Mouse (Mus musculus) thymus, adult 2 months (tissue): ENCODE results near the gene H2al2a.

Experiments used
- CTCF ChIP-seq: fragments of 200-500 bp; IDR thresholded peaks from 2 replicates; pipeline ENCODE4 v1.5.1; 2012; ENCODE audit warnings: mild to moderate bottlenecking, control low read depth, low read length, moderate library complexity, borderline replicate concordance; ENCODE audit not compliant: control insufficient read depth, poor library complexity, insufficient read depth; ENCODE audit errors: extremely low read depth
- POLR2A ChIP-seq: fragments of 200-500 bp; IDR thresholded peaks from 2 replicates; pipeline ENCODE4 v1.6.1; 2012; ENCODE audit warnings: mild to moderate bottlenecking, low read length, control low read depth, moderate library complexity; ENCODE audit not compliant: control insufficient read depth, poor library complexity, insufficient read depth; ENCODE audit errors: extremely low read depth

GRCm38 (mm10) chr2:18038141-18038752 is 41.5 kb upstream of the H2al2a start:
- TF ChIP-seq POLR2A (no peak), CTCF (no peak)
